Mouse (Mus musculus): ENCODE measurements around the gene Ncam2.

DNA sequence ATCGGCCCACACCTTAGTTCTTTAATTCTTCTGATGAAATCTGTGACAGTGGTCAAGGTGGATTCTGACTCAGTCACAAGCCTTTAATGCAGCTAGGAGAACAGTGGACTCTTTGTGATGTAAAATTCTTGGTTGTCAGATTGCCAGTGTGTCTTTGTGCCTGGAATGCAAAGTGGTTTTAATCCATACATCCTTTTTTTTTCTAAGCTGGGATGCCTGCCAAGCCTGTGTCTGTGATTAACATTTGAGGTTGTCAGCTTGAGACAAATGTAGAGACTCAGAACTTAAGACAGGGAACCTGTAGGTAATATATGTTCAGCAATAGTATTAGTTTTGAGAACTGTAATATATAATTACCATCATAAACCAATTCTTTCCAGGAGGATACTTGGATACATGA lies 23.3 kb downstream of the Ncam2 start:
- TF ChIP-seq CTCF (IDR thresholded peaks at IDR 0.05; ENCODE audit: low read depth) (no peak), EP300 (IDR thresholded peaks at IDR 0.05; ENCODE audit: low read depth) (no peak)

Measured in liver, postnatal 0 days (tissue).